Mouse (Mus musculus) spleen, postnatal 10 days (tissue): ENCODE measurements around the gene Galnt17.

Experiments used
- DNase-seq, 2 experiments: peaks; one replicate each; pipeline ENCODE4 v3.0.0; 2021 to 2022; ENCODE audit warnings: low spot score in 2 of 2

Gene Galnt17

DNA sequence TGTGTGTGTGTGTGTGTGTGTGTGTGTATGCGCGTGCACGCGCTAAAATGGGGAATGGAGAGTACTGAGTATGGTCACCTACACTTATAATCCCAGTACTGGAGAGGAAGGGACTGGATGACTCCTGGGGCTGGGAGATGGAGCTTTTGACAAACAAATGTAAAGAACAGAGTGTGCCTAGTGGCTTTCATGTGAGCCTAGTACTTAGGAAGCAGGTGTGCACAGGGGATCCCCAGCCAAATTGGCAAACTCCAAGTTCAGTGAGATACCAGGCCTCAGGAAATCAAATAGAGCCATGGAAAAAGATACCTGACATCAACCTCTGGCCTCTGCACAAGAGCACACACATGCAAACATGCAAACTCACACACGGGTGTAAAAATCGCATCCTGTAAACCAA is 61.7 kb downstream of the Galnt17 start:
- DNase-seq: no peak

DNA sequence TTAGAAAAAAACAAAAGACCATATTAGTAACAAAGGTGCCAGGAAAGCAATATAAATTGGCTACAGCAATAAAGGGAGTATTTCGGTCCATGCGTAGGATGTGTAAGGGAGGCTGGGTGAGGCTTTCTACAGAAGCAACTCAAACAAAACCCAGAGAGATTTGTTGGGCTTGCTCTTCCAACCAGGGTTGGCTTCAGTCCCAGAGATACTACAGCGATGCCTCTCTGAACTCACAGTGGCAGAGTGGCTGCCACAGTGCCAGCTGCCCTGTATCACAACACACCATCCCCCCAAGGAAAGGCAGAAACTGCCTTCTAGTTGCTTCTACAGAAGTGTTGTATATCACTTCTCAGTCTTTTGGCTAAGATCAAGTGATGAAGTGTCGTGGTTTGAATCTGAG is 66.6 kb downstream of the Galnt17 start:
- no peak for DNase-seq

DNA sequence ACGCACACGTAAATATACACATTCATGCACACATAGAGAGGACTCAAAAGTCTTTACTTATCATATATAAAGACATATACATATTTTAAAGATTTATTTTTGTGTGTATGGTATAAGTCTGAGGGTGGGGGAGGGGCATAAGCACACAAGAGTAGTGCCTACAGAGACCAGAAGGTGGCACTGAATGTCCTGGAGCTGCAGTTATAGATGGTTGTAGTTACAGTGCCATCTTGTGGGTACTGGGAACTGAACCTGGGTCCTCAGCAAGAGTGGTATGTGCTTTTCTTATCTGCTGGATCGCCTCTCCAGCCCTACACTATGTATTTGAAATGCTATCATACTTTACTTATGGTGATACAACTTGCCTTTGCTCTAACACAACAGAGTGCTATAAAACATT is 68.5 kb downstream of the Galnt17 start:
- no peak for DNase-seq

DNA sequence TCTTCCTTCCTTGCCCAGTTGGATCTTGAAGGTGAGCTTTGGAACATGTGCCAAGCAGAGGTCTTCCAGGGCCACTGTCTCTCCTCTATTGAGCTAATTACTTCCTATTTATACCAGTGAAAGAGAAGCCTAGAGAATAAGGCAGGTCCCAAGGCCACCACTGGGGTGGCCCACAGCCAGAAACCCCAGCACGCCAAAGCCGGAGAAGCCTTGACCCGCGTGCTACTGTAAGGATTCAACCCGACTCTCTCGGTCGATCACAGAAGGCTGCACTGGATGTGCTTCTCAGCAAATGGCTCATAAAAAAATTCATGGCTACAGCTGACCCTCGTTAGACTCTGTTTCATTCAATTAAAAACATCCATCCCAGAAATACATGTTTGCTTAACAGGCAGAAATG is 71.4 kb downstream of the Galnt17 start:
- no peak for DNase-seq

DNA sequence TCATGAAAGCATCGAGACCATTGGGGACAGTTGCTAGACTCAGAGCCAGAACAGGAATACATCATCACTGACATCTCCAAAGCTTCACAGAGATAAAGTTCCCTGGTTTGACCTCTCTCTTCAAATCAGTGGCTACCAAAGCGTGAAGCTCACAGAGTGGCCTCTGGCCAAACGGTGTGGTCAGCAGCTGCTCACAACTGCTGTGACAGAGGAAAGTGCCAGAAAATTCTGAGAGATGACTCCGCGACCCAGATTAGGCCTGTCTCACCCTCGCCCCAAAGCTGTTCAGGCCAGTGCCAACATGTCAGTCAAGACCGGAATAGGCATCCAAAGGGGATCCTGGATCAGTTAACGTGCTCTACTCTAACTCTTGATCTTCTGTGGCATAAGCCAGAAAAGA is 74.5 kb downstream of the Galnt17 start:
- DNase-seq: no peak

DNA sequence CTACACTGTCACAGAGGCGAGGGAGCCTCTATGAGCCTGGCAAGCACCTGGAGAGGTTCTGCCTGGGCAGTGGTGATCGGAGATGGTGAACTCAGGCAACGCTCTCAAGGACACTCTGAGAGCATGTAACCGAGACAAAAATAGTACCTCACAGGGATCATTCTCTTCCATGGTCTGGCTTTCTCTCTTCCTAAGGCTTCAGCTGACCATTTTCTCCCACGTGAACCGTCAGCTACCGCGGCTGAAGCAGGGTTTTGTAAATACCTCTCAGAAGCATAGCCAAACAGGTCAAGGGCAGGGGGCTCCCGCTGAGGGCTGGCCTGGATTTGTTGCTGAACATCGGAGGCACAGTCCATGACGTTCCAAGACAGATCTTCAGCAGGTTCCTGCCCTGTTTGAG is 77.2 kb downstream of the Galnt17 start:
- no peak for DNase-seq

DNA sequence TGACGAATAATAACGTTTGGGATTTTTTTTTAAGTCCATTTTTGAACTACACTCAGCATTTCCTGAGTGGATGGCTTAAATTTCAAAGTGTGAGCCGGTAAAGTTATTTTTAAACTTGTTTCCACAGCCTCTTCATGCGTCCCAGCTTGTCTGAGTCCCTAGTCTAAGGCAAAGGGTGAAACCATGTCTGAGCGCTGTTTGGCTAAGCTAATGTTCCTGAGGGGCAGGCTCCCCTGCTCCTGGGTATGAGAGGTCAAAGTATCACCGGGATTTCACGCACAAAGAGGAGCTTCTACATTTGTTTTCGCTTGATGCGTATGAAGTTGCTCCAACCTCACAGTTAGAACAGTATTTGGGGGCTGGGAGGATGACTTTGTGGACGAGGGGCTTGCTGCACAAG is 78.6 kb downstream of the Galnt17 start:
- DNase-seq: no peak

DNA sequence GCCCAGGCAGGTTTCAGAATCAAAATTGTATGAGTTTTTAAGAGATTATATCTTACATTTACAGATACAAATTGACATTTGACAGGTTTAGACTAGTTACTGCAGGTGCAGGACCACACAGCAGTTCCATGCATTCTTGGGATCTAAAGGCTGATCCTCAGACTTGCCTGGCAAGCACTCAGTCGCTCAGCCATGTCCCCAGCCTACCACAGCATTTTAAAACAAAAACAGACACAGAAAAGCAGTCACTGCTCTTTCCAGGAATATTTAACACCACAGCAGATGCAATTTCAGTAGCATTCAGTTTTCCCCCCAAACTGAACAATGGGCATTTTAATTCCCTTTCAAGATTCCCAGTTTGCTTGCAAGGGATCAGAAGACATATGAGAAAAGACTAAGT is 84.9 kb downstream of the Galnt17 start:
- no peak for DNase-seq

DNA sequence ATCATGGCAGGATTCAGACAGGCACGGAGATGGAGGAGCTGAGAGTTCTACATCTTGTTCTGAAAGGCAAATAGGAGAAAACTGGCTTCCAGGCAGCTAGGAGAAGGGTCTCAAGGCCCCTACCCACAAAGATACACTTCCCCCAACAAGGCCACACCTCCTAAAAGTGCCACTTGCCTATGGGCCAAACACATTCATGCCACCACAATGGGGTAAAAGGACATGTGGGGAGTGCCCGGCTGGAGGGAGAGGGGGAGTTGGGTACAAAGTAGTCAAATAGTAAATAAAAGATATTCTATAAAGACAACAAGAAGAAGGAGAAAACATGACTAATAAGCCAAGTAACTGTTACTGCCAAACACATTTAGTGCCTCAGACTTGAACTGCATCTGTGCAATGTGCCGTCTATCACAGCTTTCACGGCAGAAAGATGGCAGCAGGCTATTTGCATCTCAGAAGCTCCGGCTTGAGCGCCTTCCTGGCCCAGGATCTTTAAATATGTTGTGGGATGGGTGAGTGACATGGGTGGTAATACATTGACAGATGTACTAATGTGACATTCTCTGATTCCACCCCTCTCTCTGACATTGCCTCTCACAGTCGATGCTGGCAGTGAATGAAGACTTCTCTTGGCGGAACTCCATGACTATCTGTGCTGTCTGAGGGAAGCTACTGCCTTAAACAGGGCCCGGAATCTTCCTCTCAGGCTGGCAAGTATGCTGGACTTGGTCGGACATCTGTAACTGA is 85.6 kb downstream of the Galnt17 start:
- DNase-seq: no peak

DNA sequence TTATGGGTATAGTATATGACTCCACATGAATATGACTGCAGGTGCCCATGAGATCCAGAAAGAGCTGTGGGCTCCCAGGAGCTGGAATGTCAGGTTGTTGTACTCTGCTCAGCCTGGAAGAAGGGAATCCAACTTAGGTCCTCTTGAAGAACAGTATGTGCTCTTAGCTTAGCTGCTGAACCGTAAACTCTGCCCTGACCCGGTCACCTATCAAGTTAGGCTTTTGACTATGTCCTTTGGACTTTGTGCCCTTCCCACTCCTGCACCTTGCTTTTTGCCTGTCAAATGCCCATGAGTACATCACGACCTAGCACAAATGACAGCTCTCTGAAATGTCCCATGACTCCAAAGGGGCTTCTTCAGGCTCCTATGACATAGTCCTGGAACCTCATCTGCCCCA is 90.1 kb downstream of the Galnt17 start:
- DNase-seq: no peak

DNA sequence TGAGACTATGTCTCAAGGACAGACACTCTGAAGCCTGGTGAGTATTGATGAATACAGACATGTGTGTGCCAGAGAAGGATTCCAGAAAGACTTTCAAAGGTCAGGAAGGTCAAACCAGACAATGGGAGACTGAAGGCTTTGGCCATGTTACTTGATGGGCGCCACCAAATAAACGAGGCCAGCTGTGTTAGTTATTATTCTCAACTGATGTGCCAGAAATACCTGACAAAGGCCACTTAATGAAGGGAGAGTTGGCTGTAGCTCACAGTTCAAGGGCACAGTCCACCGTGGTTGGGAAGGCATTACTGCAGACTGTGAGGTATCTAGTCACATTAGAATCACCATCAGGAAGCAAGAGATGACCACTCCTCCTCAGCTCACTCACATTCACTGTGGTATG is 96.7 kb downstream of the Galnt17 start:
- DNase-seq: no peak

DNA sequence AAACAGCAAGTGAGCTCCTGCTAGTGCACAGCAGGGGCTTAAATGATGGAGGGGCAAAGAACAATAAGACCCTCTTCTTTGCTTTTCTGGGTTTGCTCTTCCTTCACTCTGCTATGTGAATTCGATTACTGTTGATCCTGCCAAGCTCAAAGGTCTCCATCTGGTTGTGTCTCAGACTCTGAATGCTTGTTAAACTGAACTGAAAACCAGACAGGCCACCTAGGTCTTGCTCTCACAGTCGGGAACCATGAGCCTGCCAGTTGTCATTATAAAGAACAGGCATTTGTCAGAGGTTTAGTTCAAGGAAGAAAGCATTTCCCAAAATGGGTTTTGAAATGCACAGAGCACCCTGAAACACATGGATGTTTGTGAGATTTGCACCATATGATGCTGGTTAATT is 107.2 kb downstream of the Galnt17 start:
- DNase-seq: no peak

DNA sequence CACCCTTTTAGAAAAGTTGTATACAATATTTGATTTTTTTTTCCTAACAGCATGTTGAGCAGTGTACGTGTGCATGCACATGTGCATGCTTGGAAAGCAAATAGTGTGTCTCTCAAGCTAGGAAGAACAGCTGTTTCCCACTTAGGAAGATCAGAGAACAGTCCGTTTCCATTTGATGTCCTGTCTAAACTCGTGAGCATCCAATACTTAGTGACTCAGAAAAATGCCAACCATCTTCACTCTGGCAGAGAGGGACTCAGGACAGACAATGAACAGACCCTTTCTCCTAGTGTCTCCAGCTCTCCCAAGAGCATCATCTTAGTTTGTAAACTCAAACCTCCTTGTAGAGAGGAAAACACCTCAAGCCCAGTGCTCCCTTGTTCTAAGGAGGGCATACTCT is 116.0 kb downstream of the Galnt17 start:
- no peak for DNase-seq

DNA sequence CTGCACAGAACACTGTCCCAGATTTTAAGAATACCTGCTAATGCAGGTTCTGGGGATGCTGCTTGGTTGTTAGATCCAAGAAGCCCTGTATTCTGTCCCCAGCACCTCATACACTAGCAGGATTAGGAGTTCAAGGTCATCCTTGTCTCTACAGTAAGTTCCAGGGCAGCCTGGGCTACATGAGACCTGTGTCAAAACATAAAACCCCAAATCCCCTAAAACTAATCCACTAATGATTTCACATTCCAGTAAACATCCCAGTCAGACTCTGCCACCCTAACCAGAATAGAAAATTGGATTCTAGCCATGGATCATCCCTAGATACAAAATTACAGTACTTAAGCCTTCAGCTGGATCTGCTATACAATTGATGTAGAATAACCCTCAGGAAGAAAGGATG is 123.7 kb downstream of the Galnt17 start:
- no peak for DNase-seq

DNA sequence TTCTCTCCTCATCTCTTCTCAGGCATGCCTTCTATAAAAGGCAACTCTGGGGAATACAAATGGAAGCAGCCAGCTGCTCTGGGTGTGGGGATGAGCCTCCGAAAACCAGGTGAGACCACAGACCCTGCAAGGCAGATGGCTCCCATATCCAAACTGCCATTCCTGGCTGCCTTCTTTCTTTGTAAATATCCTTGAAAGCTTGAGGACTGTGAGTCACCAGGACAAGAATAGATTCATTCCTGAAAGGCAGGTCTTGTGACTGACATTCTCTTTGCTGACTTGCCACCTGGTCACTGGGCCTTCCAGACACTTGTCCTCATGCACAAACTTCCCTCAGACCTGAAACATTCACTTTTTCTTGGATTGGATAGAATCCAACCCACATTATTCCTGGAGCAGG is 127.1 kb downstream of the Galnt17 start:
- no peak for DNase-seq

DNA sequence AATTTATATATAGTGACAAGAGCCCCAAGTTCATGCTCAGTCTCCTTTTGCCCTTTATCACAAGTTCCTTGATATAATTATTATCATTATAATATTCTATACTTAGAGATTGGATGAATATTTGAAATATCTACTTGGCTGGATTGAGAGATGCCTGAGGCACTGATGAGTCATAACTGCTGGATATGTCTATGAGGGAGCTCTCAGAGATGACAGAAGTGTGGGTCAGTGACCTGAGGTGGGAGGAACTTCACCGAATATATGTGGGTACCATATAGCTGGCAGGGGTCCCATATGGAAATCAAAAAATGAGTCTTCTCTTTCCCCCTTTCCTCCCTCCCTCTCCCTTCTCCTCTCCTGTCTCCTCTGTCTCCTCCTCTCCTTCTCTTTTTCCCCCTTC is 127.5 kb downstream of the Galnt17 start:
- DNase-seq: no peak

DNA sequence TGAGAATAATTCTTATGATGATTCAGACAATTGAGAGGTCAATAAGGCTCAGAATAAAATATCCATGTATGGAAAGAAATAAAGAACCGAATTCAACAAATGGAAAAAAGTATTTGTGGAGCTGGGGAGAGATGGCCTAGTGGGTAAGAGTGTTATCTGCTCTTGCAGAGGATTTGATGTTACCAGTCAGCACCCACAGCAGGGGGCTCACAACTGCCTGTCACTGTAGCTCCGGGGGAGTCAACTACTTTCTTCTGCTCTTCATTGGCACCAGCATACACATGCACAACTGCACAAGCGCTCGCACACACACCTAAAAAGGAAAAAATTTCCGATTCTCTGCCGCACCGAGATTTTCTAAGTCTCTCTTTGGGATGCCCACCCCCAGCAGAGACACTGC is 130.4 kb downstream of the Galnt17 start:
- no peak for DNase-seq

DNA sequence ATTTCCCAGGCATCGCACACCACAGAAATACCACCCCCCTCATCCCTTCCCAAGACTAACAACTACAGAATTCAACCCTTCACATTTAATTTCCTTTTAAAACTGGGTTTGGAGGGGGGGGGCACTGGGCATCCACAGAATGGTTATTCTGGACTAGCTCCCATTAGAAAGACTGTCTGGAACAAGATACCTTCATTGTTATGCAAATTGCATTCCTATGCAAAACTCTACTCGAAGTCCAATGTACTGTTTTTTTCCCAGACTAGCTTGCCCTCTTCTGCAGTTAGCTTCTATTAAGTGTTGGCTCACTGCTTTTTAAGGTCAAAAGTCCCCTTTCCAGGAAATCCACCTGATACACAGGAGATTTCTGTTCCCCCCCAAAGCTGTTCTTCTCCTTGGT is 131.1 kb downstream of the Galnt17 start:
- no peak for DNase-seq

DNA sequence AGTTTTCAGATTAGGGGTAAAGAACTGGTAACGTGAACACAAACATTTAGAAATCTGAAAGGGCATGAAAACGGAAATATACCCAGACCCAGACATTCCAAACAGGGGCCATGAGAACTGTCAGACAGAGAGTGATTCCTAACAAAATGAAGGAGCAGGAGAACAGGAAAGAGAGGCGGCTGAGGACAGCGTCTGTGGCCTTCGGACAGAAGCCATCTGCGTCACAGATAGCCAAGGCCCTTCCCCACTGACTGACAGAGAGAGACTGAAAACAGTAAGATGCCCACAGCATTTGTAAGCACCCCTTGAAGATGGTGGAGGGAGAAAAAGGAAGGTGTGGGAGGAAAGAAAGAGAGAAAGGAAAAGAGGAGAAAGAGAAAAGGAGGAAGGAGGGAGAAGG is 139.1 kb downstream of the Galnt17 start:
- DNase-seq: no peak

DNA sequence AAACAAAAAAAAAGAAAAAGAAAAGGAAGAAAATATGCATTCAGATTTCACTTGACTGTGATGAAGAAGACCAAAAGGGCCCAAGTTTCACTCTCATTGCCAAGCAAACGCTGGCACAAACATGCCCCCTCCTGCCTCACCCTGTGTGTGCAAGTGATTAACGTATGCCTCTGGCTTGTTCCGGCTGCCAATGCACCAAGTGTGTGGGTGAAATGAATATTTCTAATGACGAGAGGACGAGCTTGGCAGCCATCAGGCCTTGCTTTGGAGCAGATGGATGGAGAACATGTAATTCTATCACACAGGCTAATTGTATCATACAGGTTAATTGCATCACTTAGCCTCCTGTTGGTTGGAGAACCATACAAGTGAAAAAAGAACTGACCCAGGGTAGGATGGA is 140.9 kb downstream of the Galnt17 start:
- DNase-seq: no peak

DNA sequence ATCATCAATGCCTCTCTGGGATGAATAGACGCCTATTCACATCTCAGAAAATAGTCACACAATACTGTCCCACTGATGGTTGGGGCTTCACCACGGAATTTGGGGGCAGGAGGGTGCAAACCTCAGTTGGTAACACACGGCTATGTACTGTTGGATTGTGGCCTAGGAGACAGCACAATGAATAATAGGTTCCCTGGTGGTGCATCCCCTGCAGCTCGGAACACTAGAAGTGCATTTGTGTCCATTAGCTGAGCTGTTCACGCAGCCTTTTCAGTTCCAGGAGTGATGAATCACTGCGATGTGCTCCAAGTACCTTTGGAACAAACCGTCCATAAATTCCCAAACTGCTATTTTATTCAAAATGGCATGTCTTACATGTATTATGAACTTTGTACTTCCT is 142.6 kb downstream of the Galnt17 start:
- no peak for DNase-seq

DNA sequence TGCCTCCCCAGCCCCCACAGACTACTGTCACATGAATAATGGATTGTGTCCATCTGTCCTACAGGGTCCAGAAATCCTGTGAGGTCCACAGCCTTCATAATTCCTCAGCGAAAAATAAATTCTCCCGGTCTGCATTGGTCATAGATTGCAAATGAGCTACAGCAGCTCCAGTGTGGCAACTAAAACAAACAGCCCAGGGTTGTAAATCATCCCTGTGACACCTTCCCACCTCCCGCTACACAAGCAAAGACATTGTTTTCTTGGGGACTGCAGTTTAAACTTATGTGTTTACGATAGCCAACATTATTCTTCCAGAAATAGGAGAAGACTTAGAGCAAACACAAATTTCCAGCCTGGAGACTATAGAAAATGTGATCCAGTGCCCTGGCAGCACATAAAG is 150.4 kb downstream of the Galnt17 start:
- no peak for DNase-seq

DNA sequence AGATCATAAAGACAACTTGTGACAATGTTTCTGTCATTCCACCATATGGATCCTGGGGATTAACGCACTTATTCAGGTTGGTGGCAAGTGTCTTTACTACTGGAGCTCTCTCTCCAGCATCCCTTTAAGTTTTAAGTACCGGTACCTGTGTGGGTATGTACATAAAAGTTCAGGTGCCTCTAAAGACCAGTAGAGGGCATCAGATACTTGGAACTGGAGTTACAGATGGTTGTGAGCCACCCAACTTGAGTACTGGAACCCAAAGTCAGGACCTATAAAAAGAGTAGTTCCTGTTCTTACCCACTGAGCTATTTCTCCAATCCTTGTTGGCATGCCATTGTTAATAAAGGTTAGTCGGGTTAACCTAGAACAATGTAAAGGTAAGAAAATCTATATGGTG is 152.0 kb downstream of the Galnt17 start:
- DNase-seq: no peak

DNA sequence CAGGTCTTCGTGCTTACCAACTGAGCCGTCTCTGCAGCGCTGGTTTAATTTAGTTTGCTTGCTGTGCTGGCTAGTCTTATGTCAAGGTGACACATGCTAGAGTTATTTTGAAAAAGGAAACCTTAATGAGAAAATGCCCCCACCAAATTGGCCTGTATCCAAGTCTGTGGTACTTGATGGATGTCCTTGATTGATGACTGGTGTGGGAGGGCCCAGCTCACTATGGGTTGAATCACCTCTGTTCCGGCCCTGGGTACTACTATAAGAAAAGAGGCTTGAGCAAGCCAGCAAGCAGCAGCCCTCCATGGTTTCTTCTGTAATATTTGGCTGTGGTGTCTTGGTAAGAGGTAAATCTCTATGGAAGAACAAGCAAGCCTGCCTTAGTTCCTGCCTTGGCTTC is 165.7 kb downstream of the Galnt17 start:
- DNase-seq: no peak
